Mouse (Mus musculus) MEL (cell line): ENCODE data around the gene Gm29797. TPM values are rescaled to one million over a fixed set of nuclear protein-coding genes. Genes with fewer than 3 reads are reported as not detected.

Experiments
- DNase-seq: peaks from one replicate; pipeline ENCODE4 v3.0.0; 2011; ENCODE audit warnings: low read depth, low spot score
- H3K27ac ChIP-seq: 2 replicates; pipeline ENCODE4 v1.5.1; 2012; ENCODE audit warnings: low read depth, mild to moderate bottlenecking, control low read depth, low read length, moderate library complexity; ENCODE audit not compliant: control insufficient read depth
- H3K27me3 ChIP-seq, 2 experiments: fragments of 150-350 bp in 1 of 2; sonication (generic) in 1 of 2; 2 replicates each; pipeline ENCODE4 v1.6.1; 2012; ENCODE audit warnings: low read length in 2 of 2, mild to moderate bottlenecking in 2 of 2, improper control_type of control experiment in 1 of 2, moderate library complexity in 1 of 2; ENCODE audit not compliant: insufficient read depth in 2 of 2, control insufficient read depth in 1 of 2
- H3K36me3 ChIP-seq, 2 experiments: 2 replicates each; pipeline ENCODE4 v1.6.1; 2012 to 2014; ENCODE audit warnings: low read length in 2 of 2, improper control_type of control experiment in 1 of 2, inconsistent platforms in 1 of 2, mild to moderate bottlenecking in 1 of 2; ENCODE audit not compliant: insufficient read depth in 2 of 2, control insufficient read depth in 1 of 2
- H3K4me1 ChIP-seq, 2 experiments: fragments of 150-350 bp in 1 of 2; sonication (generic) in 1 of 2; 2 replicates each; pipeline ENCODE4 v1.6.1; 2012; ENCODE audit warnings: low read length in 2 of 2, improper control_type of control experiment in 1 of 2, mild to moderate bottlenecking in 1 of 2; ENCODE audit not compliant: insufficient read depth in 2 of 2, control insufficient read depth in 1 of 2
- H3K4me3 ChIP-seq, 2 experiments: fragments of 150-350 bp in 1 of 2; sonication (generic) in 1 of 2; 2 replicates each; pipeline ENCODE4 v1.5.1; 2012; ENCODE audit warnings: low read depth in 2 of 2, low read length in 2 of 2, mild to moderate bottlenecking in 2 of 2, moderate library complexity in 2 of 2, control low read depth in 1 of 2, improper control_type of control experiment in 1 of 2; ENCODE audit not compliant: control insufficient read depth in 1 of 2, insufficient read depth in 1 of 2
- H3K79me2 ChIP-seq: 2 replicates; pipeline ENCODE4 v1.6.1; 2012; ENCODE audit warnings: mild to moderate bottlenecking, low read length, moderate library complexity; ENCODE audit not compliant: control insufficient read depth, poor library complexity, insufficient read depth
- H3K9ac ChIP-seq: 2 replicates; pipeline ENCODE4 v1.6.1; 2012; ENCODE audit warnings: low read depth, mild to moderate bottlenecking, control low read depth, low read length, moderate library complexity; ENCODE audit not compliant: control insufficient read depth, poor library complexity, severe bottlenecking
- H3K9me3 ChIP-seq: fragments of 150-350 bp; sonication (generic); replicated peaks from 2 replicates; pipeline ENCODE4 v1.6.1; 2012; ENCODE audit warnings: mild to moderate bottlenecking, low read length, improper control_type of control experiment, moderate library complexity; ENCODE audit not compliant: insufficient read depth
- BHLHE40 ChIP-seq: IDR thresholded peaks from 2 replicates; pipeline ENCODE4 v1.6.1; 2012; ENCODE audit warnings: low read depth, mild to moderate bottlenecking, inconsistent platforms, low read length, improper control_type of control experiment, borderline replicate concordance
- CHD1 ChIP-seq: IDR thresholded peaks from 2 replicates; pipeline ENCODE4 v1.6.1; 2012; ENCODE audit warnings: low read depth, mild to moderate bottlenecking, inconsistent platforms, low read length, improper control_type of control experiment
- CTCF ChIP-seq, 3 experiments: IDR thresholded peaks in 2 of 3; conservative IDR thresholded peaks in 1 of 3; 2 replicates each; pipeline ENCODE4 v1.5.1; 2011 to 2012; ENCODE audit warnings: low read length in 3 of 3, low read depth in 2 of 3, mild to moderate bottlenecking in 2 of 3, improper control_type of control experiment in 1 of 3, inconsistent platforms in 1 of 3, mixed read lengths in 1 of 3, moderate library complexity in 1 of 3; ENCODE audit not compliant: control insufficient read depth in 1 of 3, insufficient read depth in 1 of 3, poor library complexity in 1 of 3, severe bottlenecking in 1 of 3
- ELF1 ChIP-seq: IDR thresholded peaks from 2 replicates; pipeline ENCODE4 v1.6.1; 2014; ENCODE audit warnings: low read depth, mild to moderate bottlenecking, inconsistent platforms, low read length, improper control_type of control experiment, moderate library complexity
- EP300 ChIP-seq, 2 experiments: IDR thresholded peaks; 2 replicates each; pipeline ENCODE4 v1.6.1; 2011; ENCODE audit warnings: improper control_type of control experiment in 2 of 2, low read length in 2 of 2, low read depth in 1 of 2, mild to moderate bottlenecking in 1 of 2
- ETS1 ChIP-seq: IDR thresholded peaks from 2 replicates; pipeline ENCODE4 v1.6.1; 2012; ENCODE audit warnings: low read depth, mild to moderate bottlenecking, inconsistent platforms, low read length, improper control_type of control experiment, moderate library complexity
- HCFC1 ChIP-seq: IDR thresholded peaks from 2 replicates; pipeline ENCODE4 v1.6.1; 2012; ENCODE audit warnings: low read depth, mild to moderate bottlenecking, inconsistent platforms, low read length, improper control_type of control experiment, moderate library complexity
- KAT2A ChIP-seq: conservative IDR thresholded peaks from 2 replicates; pipeline ENCODE4 v1.6.1; 2012; ENCODE audit warnings: low read depth, low read length, improper control_type of control experiment, inconsistent platforms
- MAFK ChIP-seq: IDR thresholded peaks from 2 replicates; pipeline ENCODE4 v1.6.1; 2011; ENCODE audit warnings: low read depth, mild to moderate bottlenecking, low read length, improper control_type of control experiment, borderline replicate concordance
- MAX ChIP-seq: IDR thresholded peaks from 2 replicates; pipeline ENCODE4 v1.6.1; 2011; ENCODE audit warnings: low read length, improper control_type of control experiment
- MAZ ChIP-seq: IDR thresholded peaks from 2 replicates; pipeline ENCODE4 v1.6.1; 2012; ENCODE audit warnings: low read depth, mild to moderate bottlenecking, inconsistent platforms, low read length, improper control_type of control experiment
- MEF2A ChIP-seq: IDR thresholded peaks from 2 replicates; pipeline ENCODE4 v1.6.1; 2014; ENCODE audit warnings: low read depth, mild to moderate bottlenecking, inconsistent platforms, low read length, improper control_type of control experiment; ENCODE audit not compliant: poor library complexity, insufficient replicate concordance, severe bottlenecking; ENCODE audit errors: extremely low read depth
- MXI1 ChIP-seq: IDR thresholded peaks from 2 replicates; pipeline ENCODE4 v1.6.1; 2011; ENCODE audit warnings: mild to moderate bottlenecking, low read depth, low read length, improper control_type of control experiment
- MYC ChIP-seq: IDR thresholded peaks from 2 replicates; pipeline ENCODE4 v1.6.1; 2011; ENCODE audit warnings: low read depth, mild to moderate bottlenecking, low read length, improper control_type of control experiment, moderate library complexity
- NELFE ChIP-seq: IDR thresholded peaks from 2 replicates; pipeline ENCODE4 v1.6.1; 2011; ENCODE audit warnings: low read depth, low read length, improper control_type of control experiment
- NRF1 ChIP-seq: IDR thresholded peaks from 2 replicates; pipeline ENCODE4 v1.6.1; 2014; ENCODE audit warnings: low read depth, mild to moderate bottlenecking, inconsistent platforms, low read length, improper control_type of control experiment, moderate library complexity; ENCODE audit not compliant: poor library complexity, insufficient read depth, severe bottlenecking
- POLR2A ChIP-seq, 2 experiments: IDR thresholded peaks; 2 replicates each; pipeline ENCODE4 v1.6.1; 2011 to 2012; ENCODE audit warnings: low read length in 2 of 2, mild to moderate bottlenecking in 2 of 2, control low read depth in 1 of 2, improper control_type of control experiment in 1 of 2, low read depth in 1 of 2, moderate library complexity in 1 of 2; ENCODE audit not compliant: control insufficient read depth in 1 of 2, insufficient read depth in 1 of 2, poor library complexity in 1 of 2
- POLR2AphosphoS2 ChIP-seq: IDR thresholded peaks from 2 replicates; pipeline ENCODE4 v1.6.1; 2011; ENCODE audit warnings: low read length, improper control_type of control experiment
- RAD21 ChIP-seq: IDR thresholded peaks from 2 replicates; pipeline ENCODE4 v1.6.1; 2011; ENCODE audit warnings: mild to moderate bottlenecking, low read depth, low read length, improper control_type of control experiment
- RCOR1 ChIP-seq: IDR thresholded peaks from 2 replicates; pipeline ENCODE4 v1.6.1; 2012; ENCODE audit warnings: low read depth, mild to moderate bottlenecking, inconsistent platforms, low read length, improper control_type of control experiment
- SIN3A ChIP-seq: IDR thresholded peaks from 2 replicates; pipeline ENCODE4 v1.6.1; 2012; ENCODE audit warnings: low read length, improper control_type of control experiment, inconsistent platforms
- SMC3 ChIP-seq: IDR thresholded peaks from 2 replicates; pipeline ENCODE4 v1.6.1; 2011; ENCODE audit warnings: low read depth, low read length, improper control_type of control experiment
- TBP ChIP-seq: IDR thresholded peaks from 2 replicates; pipeline ENCODE4 v1.8.0; 2011; ENCODE audit warnings: low read depth, low read length, improper control_type of control experiment
- TCF12 ChIP-seq: IDR thresholded peaks from 2 replicates; pipeline ENCODE4 v1.6.1; 2014; ENCODE audit warnings: low read depth, mild to moderate bottlenecking, inconsistent platforms, low read length, improper control_type of control experiment, moderate library complexity
- USF2 ChIP-seq, 2 experiments: IDR thresholded peaks; 2 replicates each; pipeline ENCODE4 v1.6.1; 2011 to 2012; ENCODE audit warnings: improper control_type of control experiment in 2 of 2, low read length in 2 of 2, borderline replicate concordance in 1 of 2, inconsistent platforms in 1 of 2, low read depth in 1 of 2, mild to moderate bottlenecking in 1 of 2; ENCODE audit not compliant: insufficient read depth in 1 of 2
- ZC3H11A ChIP-seq: IDR thresholded peaks from 2 replicates; pipeline ENCODE4 v1.6.1; 2012; ENCODE audit warnings: low read depth, mild to moderate bottlenecking, inconsistent platforms, low read length, improper control_type of control experiment
- ZMIZ1 ChIP-seq: IDR thresholded peaks from 2 replicates; pipeline ENCODE4 v1.6.1; 2012; ENCODE audit warnings: low read depth, mild to moderate bottlenecking, inconsistent platforms, low read length, improper control_type of control experiment, moderate library complexity
- ZNF384 ChIP-seq: IDR thresholded peaks from 2 replicates; pipeline ENCODE4 v1.6.1; 2012; ENCODE audit warnings: low read depth, mild to moderate bottlenecking, inconsistent platforms, low read length, improper control_type of control experiment
- polyA plus RNA-seq, 2 experiments: library from polyadenylated mRNA; stranded (reverse) in 1 of 2; unstranded in 1 of 2; fragments of >175 nt in 1 of 2; fragments of >200 nt in 1 of 2; gene quantifications; 2 replicates each; pipeline versions ENCODE4 v1.2.1 to v1.2.4; 2012; ENCODE audit warnings: low replicate concordance in 2 of 2, low read depth in 1 of 2; ENCODE audit not compliant: insufficient read length in 2 of 2, insufficient read depth in 1 of 2, missing spikeins in 1 of 2
- total RNA-seq: library from RNA; depleted of rRNA; stranded (reverse); fragments of 300-350 nt; gene quantifications from 2 replicates; pipeline ENCODE4 v1.2.3, GENCODE M21; 2012

The Gm29797 gene
- total and polyA plus RNA-seq, 3 experiments: not detected

DNA sequence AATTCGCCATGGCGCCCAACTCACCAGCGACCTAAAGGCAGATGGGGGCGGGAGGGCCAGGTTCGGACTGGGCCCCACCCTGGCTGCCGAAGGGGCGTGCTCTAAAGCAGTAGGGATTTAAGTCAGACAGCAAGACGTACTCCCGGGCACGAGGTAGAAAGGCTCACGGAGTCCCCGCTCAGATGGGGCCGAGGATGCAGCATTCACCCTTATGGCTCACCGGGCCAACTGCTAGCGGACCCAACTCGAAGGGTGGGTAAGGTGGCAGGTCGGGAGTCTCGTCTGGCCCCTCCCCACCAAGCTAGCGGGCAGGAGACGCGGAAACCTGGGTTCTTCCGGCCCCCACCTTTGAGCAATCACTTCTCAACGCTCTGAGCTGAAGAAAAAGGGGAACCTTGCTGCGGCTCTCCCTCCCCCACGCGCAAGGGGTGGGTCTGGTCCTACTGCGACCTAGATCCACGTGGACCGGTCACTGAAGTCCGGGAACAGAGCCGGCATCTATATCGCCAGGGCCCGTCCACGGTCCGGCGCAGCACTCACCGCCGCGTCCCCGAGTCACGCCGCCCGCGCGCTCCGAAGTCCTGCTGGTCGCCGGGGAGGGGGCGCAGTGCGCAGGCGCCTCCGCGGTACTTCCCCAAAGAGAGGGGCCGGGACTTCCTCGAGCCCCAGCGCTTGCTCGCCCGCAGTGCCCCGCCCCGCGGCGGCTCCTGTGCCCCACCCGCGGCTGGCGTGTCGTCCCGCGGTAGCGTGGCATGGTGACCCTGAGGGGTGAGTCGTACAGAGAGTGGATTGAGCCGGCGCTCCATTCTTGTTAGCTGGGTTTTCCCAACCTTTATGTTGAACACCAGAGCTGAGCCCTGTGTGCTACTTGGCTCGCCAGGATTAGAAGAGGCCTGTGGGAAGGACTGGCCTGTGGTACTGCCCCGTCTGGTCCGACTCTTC lies 36.8 kb downstream of the Gm29797 start, which contains the start of gene Rgs19:
Rgs19 (minus strand) TSS at position 639 of the 942 bp plus-strand sequence.
- peak; percentile 94 for DNase-seq
- Histone ChIP-seq H3K79me2 (peaks cover 26% of the 10 kb centered on the region), H3K4me3 (peak within 1 kb of the TSS; percentile 82 to 90), H3K27me3 (no peaks in the 10 kb centered on the region)
- peak; percentile 43; the same call in 1 of the 2 replicates for TF ChIP-seq TCF12
- TF ChIP-seq NRF1: peak; percentile 89
- TF ChIP-seq HCFC1: peak; percentile 53
- TF ChIP-seq SIN3A: peak; percentile 84
- TF ChIP-seq NELFE: peak; percentile 88
- TF ChIP-seq MEF2A: no peak
- TF ChIP-seq POLR2A (IDR thresholded peaks at IDR 0.05; ENCODE audit: control insufficient read depth in 1 of 2, insufficient read depth in 1 of 2, low read depth in 1 of 2, low read length in 2 of 2, poor library complexity in 1 of 2): peak; percentile 80 to 83; a peak in 3 of 4 replicates
- TF ChIP-seq MXI1: peak; percentile 90
- TF ChIP-seq MYC: peak; percentile 76
- TF ChIP-seq CHD1: no peak; the same call in 1 of the 2 replicates
- peak; percentile 70 for TF ChIP-seq POLR2AphosphoS2
- TF ChIP-seq TBP: no peak; the same call in 1 of the 2 replicates
- peak in 1 of 2 experiments; percentile 41; a peak in 3 of 4 replicates for TF ChIP-seq EP300 (IDR thresholded peaks at IDR 0.05; ENCODE audit: low read depth in 1 of 2, low read length in 2 of 2)
- TF ChIP-seq ZC3H11A: no peak
- TF ChIP-seq USF2 (IDR thresholded peaks at IDR 0.05; ENCODE audit: borderline replicate concordance in 1 of 2, insufficient read depth in 1 of 2, low read depth in 1 of 2, low read length in 2 of 2): no peak
- TF ChIP-seq BHLHE40: no peak
- 0 out of 2 replicates have a peak, but pooled peaks have one; percentile 4 for TF ChIP-seq SMC3
- TF ChIP-seq MAZ: peak; percentile 99
- no peak for TF ChIP-seq RAD21
- no peak for TF ChIP-seq KAT2A
- peak; percentile 76 for TF ChIP-seq ELF1
- peak; percentile 51; the same call in 1 of the 2 replicates for TF ChIP-seq ZMIZ1
- no peak for TF ChIP-seq MAFK
- TF ChIP-seq RCOR1: peak; percentile 42; the same call in 1 of the 2 replicates
- TF ChIP-seq ZNF384: no peak
- TF ChIP-seq CTCF (IDR thresholded peaks at IDR 0.05 in 2 of 3, conservative IDR thresholded peaks at IDR 0.05 in 1 of 3; ENCODE audit: control insufficient read depth in 1 of 3, insufficient read depth in 1 of 3, low read depth in 2 of 3, low read length in 3 of 3, poor library complexity in 1 of 3, severe bottlenecking in 1 of 3): 0 out of 6 replicates have a peak, but pooled peaks of 1 of the 3 experiments have one; percentile 2
- TF ChIP-seq ETS1: peak; percentile 60
- TF ChIP-seq MAX: peak; percentile 71
- TF ChIP-seq, all 39 proteins: peak for 18
- Histone ChIP-seq H3K9me3 (no peaks in the 10 kb centered on the region), H3K9ac (peak within 1 kb of the TSS; percentile 93), H3K4me1 (peaks cover 0 to 29% of the 10 kb centered on the region in 2 experiments; a peak in 3 of 4 replicates), H3K27ac (peak within 1 kb of the TSS; percentile 84), H3K36me3 (peaks cover 0 to 23% of the 10 kb centered on the region in 2 experiments; a peak in 2 of 4 replicates)
